Mouse (Mus musculus): ENCODE results near the gene Etnppl. TPM values are rescaled to one million over a fixed set of nuclear protein-coding genes. Genes with fewer than 3 reads are reported as not detected.
A peak's percentile ranks its signal among the peaks of the same experiment; 100 is the strongest.

Gene Etnppl
- 6.7 and 7.6 TPM in 2 replicates for polyA plus RNA-seq (2015; fragmentation: Nextera tagmentation; extraction: Ambion mirVana)

- no peaks in the 10 kb centered on the region for H3K36me3 ChIP-seq (ENCODE audit: insufficient read depth, low read length)
- ATAC-seq (replicated peaks; ENCODE audit: low FRiP score, low read depth) = peak; percentile 84
- no peak within 1 kb of the TSS for H3K9ac ChIP-seq (ENCODE audit: low read depth, low read length)
- WGBS = 4% methylated on average over 10 of the region's 10 CpGs
- H3K4me1 ChIP-seq (replicated peaks; ENCODE audit: insufficient read depth, low read length) = peaks cover 6% of the 10 kb centered on the region; the same call in 1 of the 2 replicates
- peak within 1 kb of the TSS; percentile 47 for H3K4me2 ChIP-seq (ENCODE audit: low read length)
- H3K27me3 ChIP-seq (ENCODE audit: insufficient read depth, low read length) = no peaks in the 10 kb centered on the region
- H3K27ac ChIP-seq = no peak within 1 kb of the TSS
- peak within 1 kb of the TSS; percentile 14; the same call in 1 of the 2 replicates for H3K4me3 ChIP-seq (replicated peaks; ENCODE audit: low read depth, low read length)
- TF ChIP-seq CTCF (IDR thresholded peaks at IDR 0.05; ENCODE audit: low read depth) = no peak
- no peaks in the 10 kb centered on the region for H3K9me3 ChIP-seq (replicated peaks; ENCODE audit: low read length)
- peak; percentile 44 for DNase-seq (ENCODE audit: low spot score)
These were observed at the start of gene Etnppl for GRCm38 (mm10) chr3:130617439-130617898. Gene Etnppl, plus strand, starts transcription at chr3:130617448.

GRCm38 (mm10) chr3:130568331-130569095 lies 48.7 kb upstream of the Etnppl start:
- no peak for TF ChIP-seq CTCF (IDR thresholded peaks at IDR 0.05; ENCODE audit: low read depth)
- no peak overlapping the region for H3K9ac ChIP-seq (ENCODE audit: low read depth, low read length)
- no peaks in the 10 kb centered on the region for H3K9me3 ChIP-seq (replicated peaks; ENCODE audit: low read length)
- H3K4me2 ChIP-seq (ENCODE audit: low read length) = no peak overlapping the region
- H3K4me1 ChIP-seq (replicated peaks; ENCODE audit: insufficient read depth, low read length) = no peaks in the 10 kb centered on the region
- H3K36me3 ChIP-seq (ENCODE audit: insufficient read depth, low read length) = no peaks in the 10 kb centered on the region
- 63% methylated on average over 16 of the region's 16 CpGs for WGBS
- H3K27ac ChIP-seq = no peak overlapping the region
- H3K27me3 ChIP-seq (ENCODE audit: insufficient read depth, low read length) = no peaks in the 10 kb centered on the region
- DNase-seq (ENCODE audit: low spot score) (peak; percentile 59), ATAC-seq (replicated peaks; ENCODE audit: low FRiP score, low read depth) (no peak)
- no peak overlapping the region for H3K4me3 ChIP-seq (replicated peaks; ENCODE audit: low read depth, low read length)

DNA sequence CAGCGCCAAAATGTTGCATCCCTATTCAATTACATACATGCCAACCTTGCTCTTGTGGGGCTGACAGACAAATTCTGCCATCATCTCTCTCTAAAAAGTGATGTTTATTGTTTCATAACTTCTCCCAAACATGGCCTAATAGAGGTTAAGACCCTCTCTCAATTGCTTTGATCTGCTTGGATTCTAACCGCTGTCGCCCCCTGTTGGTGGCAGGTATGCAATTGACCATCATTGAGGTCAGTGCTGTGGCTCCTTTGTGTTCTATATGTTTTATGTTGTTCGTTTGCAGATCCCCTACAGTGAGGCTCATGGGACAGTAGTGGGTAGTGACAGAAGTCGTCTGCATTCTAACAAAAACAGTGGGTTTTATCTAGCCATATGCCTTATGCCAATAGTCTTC lies 44.0 kb upstream of the Etnppl start:
- Histone ChIP-seq H3K9me3 (replicated peaks; ENCODE audit: low read length) (no peaks in the 10 kb centered on the region), H3K4me1 (replicated peaks; ENCODE audit: insufficient read depth, low read length) (no peaks in the 10 kb centered on the region), H3K36me3 (ENCODE audit: insufficient read depth, low read length) (no peaks in the 10 kb centered on the region), H3K27me3 (ENCODE audit: insufficient read depth, low read length) (no peaks in the 10 kb centered on the region), H3K4me3 (replicated peaks; ENCODE audit: low read depth, low read length) (no peak overlapping the region), H3K4me2 (ENCODE audit: low read length) (no peak overlapping the region), H3K9ac (ENCODE audit: low read depth, low read length) (no peak overlapping the region), H3K27ac (no peak overlapping the region)
- no peak for ATAC-seq (replicated peaks; ENCODE audit: low FRiP score, low read depth)
- peak; percentile 61 for TF ChIP-seq CTCF (IDR thresholded peaks at IDR 0.05; ENCODE audit: low read depth)
- WGBS = 80% methylated on average over 5 of the region's 5 CpGs
- DNase-seq (ENCODE audit: low spot score) = no peak

- peak; percentile 87 for TF ChIP-seq CTCF (IDR thresholded peaks at IDR 0.05; ENCODE audit: low read depth)
- no peaks in the 10 kb centered on the region for H3K9me3 ChIP-seq (replicated peaks; ENCODE audit: low read length)
- no peak overlapping the region for H3K4me2 ChIP-seq (ENCODE audit: low read length)
- WGBS = 28% methylated on average over 5 of the region's 5 CpGs
- H3K9ac ChIP-seq (ENCODE audit: low read depth, low read length) = no peak overlapping the region
- H3K27me3 ChIP-seq (ENCODE audit: insufficient read depth, low read length) = no peaks in the 10 kb centered on the region
- DNase-seq (ENCODE audit: low spot score) (peak; percentile 84), ATAC-seq (replicated peaks; ENCODE audit: low FRiP score, low read depth) (no peak)
- no peak overlapping the region for H3K4me3 ChIP-seq (replicated peaks; ENCODE audit: low read depth, low read length)
- H3K4me1 ChIP-seq (replicated peaks; ENCODE audit: insufficient read depth, low read length) = no peaks in the 10 kb centered on the region
- H3K27ac ChIP-seq = no peak overlapping the region
- H3K36me3 ChIP-seq (ENCODE audit: insufficient read depth, low read length) = no peaks in the 10 kb centered on the region
These were observed 42.6 kb upstream of the Etnppl start for GRCm38 (mm10) chr3:130574652-130575051.

DNA sequence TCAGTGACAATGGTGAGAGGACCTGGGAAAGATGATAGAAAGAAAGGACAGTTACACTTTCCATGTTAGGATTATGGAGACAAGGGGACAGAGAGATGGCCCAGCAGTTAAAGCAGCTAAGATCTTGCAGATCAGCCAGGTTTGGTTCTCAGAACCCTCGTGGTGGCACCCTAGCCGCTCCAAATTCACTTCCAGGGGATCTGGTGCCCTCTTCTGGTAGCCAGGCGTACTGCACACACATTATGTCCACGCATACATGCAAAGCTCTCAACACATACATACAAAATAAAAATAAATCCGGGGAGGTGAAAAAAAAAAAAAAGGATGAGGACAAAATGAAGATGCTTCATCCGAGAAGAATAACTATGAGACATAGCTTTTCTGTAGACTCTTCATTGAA lies 40.6 kb upstream of the Etnppl start:
- ATAC-seq (replicated peaks; ENCODE audit: low FRiP score, low read depth) = no peak
- Histone ChIP-seq H3K4me1 (replicated peaks; ENCODE audit: insufficient read depth, low read length) (no peaks in the 10 kb centered on the region), H3K9me3 (replicated peaks; ENCODE audit: low read length) (no peaks in the 10 kb centered on the region), H3K27me3 (ENCODE audit: insufficient read depth, low read length) (no peaks in the 10 kb centered on the region), H3K4me3 (replicated peaks; ENCODE audit: low read depth, low read length) (no peak overlapping the region), H3K27ac (no peak overlapping the region), H3K9ac (ENCODE audit: low read depth, low read length) (no peak overlapping the region), H3K36me3 (ENCODE audit: insufficient read depth, low read length) (no peaks in the 10 kb centered on the region), H3K4me2 (ENCODE audit: low read length) (no peak overlapping the region)
- 72% methylated on average over 6 of the region's 6 CpGs for WGBS
- DNase-seq (ENCODE audit: low spot score) = no peak
- peak; percentile 73 for TF ChIP-seq CTCF (IDR thresholded peaks at IDR 0.05; ENCODE audit: low read depth)

- H3K36me3 ChIP-seq (ENCODE audit: insufficient read depth, low read length) = no peaks in the 10 kb centered on the region
- no peak for TF ChIP-seq CTCF (IDR thresholded peaks at IDR 0.05; ENCODE audit: low read depth)
- 0 out of 2 replicates have a peak, but pooled peaks have one; percentile 25 for ATAC-seq (replicated peaks; ENCODE audit: low FRiP score, low read depth)
- H3K4me3 ChIP-seq (replicated peaks; ENCODE audit: low read depth, low read length) = no peak overlapping the region
- H3K9me3 ChIP-seq (replicated peaks; ENCODE audit: low read length) = no peaks in the 10 kb centered on the region
- no peak overlapping the region for H3K4me2 ChIP-seq (ENCODE audit: low read length)
- H3K27ac ChIP-seq = no peak overlapping the region
- H3K4me1 ChIP-seq (replicated peaks; ENCODE audit: insufficient read depth, low read length) = no peaks in the 10 kb centered on the region
- H3K9ac ChIP-seq (ENCODE audit: low read depth, low read length) = no peak overlapping the region
- 39% methylated on average over 17 of the region's 17 CpGs for WGBS
- H3K27me3 ChIP-seq (ENCODE audit: insufficient read depth, low read length) = no peaks in the 10 kb centered on the region
- DNase-seq (ENCODE audit: low spot score) = peak; percentile 22
These were observed 37.7 kb upstream of the Etnppl start for GRCm38 (mm10) chr3:130579501-130579900.
